Mouse (Mus musculus) layer of hippocampus, adult 2 months (tissue): ENCODE measurements around the gene Ddx43. TPM values are rescaled to one million over a fixed set of nuclear protein-coding genes. Genes with fewer than 3 reads are reported as not detected.

ENCODE experiments used
- DNase-seq, 2 experiments: peaks; one replicate each; pipeline ENCODE4 v3.0.0; 2022; ENCODE audit warnings: low spot score in 2 of 2
- H3K27ac ChIP-seq: fragments of 200-600 bp; 2 replicates; pipeline ENCODE4 v1.8.1; 2022
- H3K4me3 ChIP-seq: fragments of 200-600 bp; 2 replicates; pipeline ENCODE4 v1.8.1; 2022; ENCODE audit warnings: mild to moderate bottlenecking
- CTCF ChIP-seq: fragments of 200-600 bp; conservative IDR thresholded peaks from 2 replicates; pipeline ENCODE4 v1.8.1; 2022; ENCODE audit warnings: antibody characterized with exemption, mild to moderate bottlenecking, moderate library complexity
- total RNA-seq, 2 experiments: library from RNA; stranded (reverse); gene quantifications; 2 replicates each; pipeline ENCODE4 v1.2.3; 2021

Gene Ddx43
- total RNA-seq, 2 experiments from 2014 or later: not detected

DNA sequence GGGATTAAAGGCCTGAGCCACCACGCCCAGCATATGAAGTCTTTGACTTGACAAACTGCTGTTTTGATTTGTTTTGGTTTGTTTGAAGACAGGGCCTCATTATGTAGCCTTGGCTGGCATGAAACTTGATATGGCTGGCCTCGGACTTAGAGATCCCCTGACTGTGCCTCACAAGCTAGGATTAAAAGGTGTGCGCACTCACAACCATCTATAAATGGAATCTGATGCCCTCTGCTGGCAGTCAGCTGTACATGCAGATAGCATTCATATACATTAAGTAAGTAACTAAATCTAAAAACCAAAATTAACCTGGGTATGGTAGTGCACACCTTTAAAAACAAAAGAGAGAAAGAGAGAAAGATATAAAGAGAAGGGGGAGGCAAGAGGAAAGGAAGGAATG lies 9.7 kb upstream of the Ddx43 start:
- Histone ChIP-seq H3K4me3 (no peak overlapping the region), H3K27ac (no peak overlapping the region)
- no peak for DNase-seq
- TF ChIP-seq CTCF: peak; percentile 73

DNA sequence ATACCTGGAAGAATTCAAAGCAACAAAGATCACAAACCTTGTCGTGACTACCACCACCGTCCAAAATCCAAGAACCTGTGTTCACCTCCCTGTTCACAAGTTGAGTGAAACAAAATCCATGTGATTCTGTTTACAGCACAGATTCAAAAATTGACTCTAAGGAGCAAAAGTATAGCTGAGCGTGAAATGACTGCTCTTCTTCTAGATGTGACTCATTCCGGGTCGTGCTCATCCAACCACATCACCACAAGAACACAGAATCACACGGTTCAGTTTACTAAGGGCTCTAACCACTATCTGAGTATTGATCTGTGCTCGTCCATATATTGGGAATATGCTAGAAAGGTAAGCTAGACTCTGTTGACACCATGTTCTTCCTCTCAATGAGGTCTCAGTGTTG lies 8.6 kb upstream of the Ddx43 start:
- DNase-seq: no peak
- Histone ChIP-seq H3K4me3 (no peak overlapping the region), H3K27ac (no peak overlapping the region)
- TF ChIP-seq CTCF: no peak

DNA sequence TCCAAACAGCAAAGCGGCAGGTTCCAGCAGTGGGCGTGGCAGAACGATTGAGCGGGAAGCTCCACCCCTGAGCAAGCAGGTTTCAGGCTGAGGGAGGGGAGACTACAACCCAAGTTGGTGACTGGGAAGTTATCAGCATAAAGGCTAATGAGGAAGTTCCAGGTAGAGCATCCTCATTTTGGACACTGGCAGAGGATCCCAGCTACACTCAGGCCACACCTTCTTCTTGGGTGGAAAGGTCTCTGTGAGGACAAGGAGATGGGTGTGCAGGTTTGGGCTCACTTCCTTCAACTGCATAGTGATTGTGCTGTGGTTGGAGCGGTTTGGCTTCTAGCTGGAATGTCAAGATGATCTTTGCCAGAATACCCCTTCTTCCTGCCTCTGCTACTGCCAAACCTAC lies 5.6 kb upstream of the Ddx43 start:
- TF ChIP-seq CTCF: no peak
- no peak overlapping the region for H3K27ac ChIP-seq
- DNase-seq: no peak
- no peak overlapping the region for H3K4me3 ChIP-seq

DNA sequence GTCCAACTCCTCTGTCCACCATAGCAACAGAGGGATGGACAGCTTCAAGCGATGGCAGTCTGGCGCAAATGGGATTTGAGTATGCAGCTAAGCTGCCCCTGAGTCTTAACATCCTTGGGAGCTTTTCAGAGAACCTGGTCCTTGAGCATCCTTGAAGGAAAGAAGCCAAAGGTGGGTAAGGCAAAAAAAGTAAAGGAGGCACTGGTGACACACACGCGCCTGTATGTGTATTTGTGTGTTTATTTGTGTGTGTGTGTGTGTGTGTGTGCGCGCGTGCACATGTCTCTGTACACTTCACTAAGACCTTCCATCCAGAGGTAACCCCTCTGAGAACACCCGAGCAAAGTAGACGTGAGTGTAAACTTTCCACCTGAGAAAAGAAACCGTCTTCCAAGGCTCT lies 1.8 kb upstream of the Ddx43 start:
- Histone ChIP-seq H3K27ac (no peak overlapping the region), H3K4me3 (no peak overlapping the region)
- no peak for DNase-seq
- no peak for TF ChIP-seq CTCF

DNA sequence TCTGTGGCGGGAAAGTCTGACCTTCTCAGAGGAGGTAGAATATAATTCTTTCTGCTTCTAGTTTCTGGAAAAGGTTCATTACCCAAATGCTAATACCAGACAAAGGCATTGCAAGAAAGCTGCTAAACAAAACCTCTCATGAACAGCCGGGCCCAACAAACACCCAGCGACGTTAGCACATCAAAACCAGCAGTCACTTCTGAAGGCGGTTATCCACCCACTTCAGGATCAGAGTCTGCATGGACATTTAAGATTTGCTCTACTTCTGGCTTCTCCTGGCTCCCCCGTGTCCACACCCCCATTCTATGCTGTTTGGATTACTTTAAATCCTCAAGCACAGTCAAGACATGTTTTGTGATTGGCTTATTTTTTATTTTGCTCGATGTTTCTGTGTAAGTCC lies 975 bp upstream of the Ddx43 start:
- Histone ChIP-seq H3K4me3 (no peak overlapping the region), H3K27ac (no peak overlapping the region)
- TF ChIP-seq CTCF: no peak
- DNase-seq: no peak

DNA sequence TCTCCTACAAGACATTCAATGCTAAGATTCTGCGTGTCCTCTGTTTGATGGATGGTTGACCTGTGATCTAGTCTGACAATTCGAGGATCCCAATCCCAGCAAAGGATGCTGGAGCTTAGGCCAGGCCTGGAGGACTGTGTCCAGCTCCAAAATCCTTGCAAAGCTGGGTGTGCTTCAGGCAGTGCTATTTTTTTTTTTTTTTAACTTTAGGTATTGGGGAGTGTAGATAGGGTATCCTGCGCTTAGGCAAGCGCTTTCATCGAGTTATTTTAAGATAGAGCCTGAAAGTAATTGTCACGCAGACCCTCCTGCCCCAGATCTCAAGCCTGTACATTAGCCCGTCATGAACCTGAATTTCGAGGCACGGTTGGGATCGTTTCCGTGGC lies 340 bp upstream of the Ddx43 start:
- DNase-seq: no peak
- no peak for TF ChIP-seq CTCF
- peak overlapping the region; percentile 39; the same call in 1 of the 2 replicates for H3K4me3 ChIP-seq

DNA sequence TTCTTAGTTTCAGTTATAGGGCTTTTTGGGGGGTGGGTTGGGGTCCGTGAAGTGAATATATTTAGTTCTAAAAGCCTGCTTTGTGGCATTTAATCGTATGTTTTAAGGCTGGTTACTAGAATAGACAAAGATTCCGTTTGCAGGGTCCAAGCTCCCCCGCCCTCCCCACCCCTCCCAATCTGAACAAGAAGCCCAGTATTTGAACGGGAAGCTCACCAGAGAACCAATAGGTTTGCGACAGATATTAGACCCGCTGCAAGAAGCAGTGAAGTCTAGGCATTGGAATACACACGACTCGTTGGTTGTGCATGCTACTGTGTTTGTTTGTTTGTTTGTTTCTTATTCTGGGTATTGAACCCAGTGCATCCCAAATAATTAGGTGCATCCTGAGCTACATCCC lies 940 bp downstream of the Ddx43 start:
- TF ChIP-seq CTCF: no peak
- DNase-seq: no peak
- H3K27ac ChIP-seq: no peak overlapping the region
- no peak overlapping the region for H3K4me3 ChIP-seq

More for the DNA sequence above, 340 bp upstream of the Ddx43 start:
- no peak overlapping the region for H3K27ac ChIP-seq

DNA sequence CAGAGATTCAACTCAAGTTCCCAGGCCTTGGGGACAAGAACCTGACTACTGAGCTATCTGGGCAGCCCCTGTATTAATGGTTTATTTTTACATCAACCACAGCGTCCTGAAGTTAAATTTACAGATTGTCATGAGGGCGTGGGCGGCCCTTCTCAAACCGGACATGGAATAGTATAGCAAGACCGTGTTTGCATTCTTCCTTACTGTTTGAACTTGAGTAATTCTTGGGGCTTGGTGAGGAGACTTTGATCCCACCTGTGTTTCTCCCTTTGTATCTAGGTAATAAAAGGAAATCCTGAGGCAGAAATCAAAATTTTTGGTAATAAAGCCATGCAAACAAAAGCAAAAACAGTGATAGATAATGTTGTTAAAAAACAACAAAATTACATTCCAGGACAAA lies 5.0 kb downstream of the Ddx43 start:
- Histone ChIP-seq H3K4me3 (no peak overlapping the region), H3K27ac (no peak overlapping the region)
- no peak for DNase-seq
- no peak for TF ChIP-seq CTCF

DNA sequence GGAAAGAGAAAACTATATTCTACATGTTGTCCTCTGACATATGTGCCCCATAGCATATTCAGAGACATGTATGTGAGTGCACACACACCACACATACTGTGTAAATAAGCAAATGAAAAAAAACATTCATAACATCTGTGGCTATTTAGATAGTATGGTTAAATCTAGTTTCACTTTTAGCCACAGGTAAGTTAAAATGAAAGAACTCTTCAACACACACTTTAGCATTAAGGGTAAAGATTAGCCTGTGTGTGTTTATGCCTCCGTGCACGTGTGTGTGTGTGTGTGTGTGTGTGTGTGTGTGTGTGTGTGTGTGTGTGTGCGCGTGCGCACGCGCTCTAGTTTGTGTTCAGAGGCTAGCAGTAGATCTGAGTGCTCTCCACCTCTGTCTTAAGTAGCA lies 6.0 kb downstream of the Ddx43 start:
- TF ChIP-seq CTCF: no peak
- no peak for DNase-seq
- no peak overlapping the region for H3K4me3 ChIP-seq
- H3K27ac ChIP-seq: no peak overlapping the region

DNA sequence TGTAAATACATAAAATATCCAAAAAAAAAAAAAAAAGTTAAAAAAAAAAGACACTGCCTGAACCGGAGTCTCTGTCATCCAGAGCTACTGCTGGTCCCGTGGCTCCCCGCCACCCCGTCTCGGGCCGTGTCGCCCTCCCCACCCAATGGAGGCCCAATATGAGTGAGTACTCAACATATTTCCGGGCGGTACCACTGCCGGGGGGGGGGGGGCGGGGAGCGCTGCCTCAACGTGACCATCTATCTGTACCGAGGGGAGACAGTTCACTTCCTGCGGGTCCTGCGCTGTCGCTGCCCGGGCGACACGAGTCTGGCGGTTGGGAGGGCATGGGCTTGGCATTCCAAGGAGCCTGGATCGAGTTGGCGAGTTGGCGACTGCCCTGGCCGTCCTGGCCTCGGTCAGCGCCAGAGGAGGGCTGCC lies 31.8 kb downstream of the Ddx43 start:
- no peak for DNase-seq
- no peak for TF ChIP-seq CTCF
- no peak overlapping the region for H3K27ac ChIP-seq
- H3K4me3 ChIP-seq: peak overlapping the region; percentile 42

DNA sequence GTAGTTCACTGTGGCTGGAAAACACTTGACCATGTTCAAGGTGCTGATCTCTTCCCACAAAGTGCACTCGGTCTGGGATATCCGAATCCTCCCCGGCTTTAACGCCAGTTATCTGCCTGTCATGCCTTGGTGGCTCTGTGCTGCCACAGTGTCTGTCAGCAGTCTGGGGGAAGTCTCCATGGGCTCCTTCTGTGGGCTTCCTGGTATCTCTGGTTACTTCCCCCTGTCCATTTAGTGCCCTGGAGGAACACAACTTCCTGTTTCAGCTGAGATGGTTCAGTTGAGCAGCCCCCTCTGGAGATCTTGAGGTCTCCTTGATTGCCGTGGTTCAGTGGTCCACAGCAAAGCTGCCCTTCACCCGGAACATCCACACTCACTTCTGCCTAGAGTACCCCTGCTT lies 32.6 kb downstream of the Ddx43 start:
- TF ChIP-seq CTCF: no peak
- Histone ChIP-seq H3K4me3 (no peak overlapping the region), H3K27ac (no peak overlapping the region)
- DNase-seq: no peak

DNA sequence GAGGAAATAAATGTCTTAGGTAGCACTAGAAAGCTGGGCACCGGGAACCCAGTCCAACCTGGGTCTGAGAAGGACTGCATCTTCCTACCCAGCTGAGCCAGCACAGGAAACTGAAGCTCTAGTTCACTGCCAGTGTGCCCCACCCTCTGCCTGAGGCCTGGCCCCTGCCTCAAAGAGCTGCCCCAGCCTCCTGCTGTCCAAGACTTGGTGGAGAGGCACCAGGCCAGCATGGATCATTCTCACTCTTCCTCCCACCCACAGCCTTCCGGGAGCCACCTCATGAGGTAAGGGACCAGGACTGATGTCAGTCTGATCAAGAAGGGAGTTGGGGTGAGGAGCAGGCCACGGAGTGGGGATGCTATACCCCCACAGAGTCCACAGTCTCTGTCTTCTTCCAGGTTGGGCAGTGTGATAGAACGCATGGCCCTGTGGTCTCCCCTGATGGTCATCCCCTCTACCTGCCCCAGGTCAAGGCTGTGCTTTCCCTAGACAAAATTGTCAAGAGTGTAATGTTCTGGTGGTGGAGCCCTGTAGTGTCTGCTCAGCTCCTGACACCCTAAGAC lies 33.4 kb downstream of the Ddx43 start:
- Histone ChIP-seq H3K4me3 (no peak overlapping the region), H3K27ac (no peak overlapping the region)
- TF ChIP-seq CTCF: no peak
- DNase-seq: no peak

DNA sequence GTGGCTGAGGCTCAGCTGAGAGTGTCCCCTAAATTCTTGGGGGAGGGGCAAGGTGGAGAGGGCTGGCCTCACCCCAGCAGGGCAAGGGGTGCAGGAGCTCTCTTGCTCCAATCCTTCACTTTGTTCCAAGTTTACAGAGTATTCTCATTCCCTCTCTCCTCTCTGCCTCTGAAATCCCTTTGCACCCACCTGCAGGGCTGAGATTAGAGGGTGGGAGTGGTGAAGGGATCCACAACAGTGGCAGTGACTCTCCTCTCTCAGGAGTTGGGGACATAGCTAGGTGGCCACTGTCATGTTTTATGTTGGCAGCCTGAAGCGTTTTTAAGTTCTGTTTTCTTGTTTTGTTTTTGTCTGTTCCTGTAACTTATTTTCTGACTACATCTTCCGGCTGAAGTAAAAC lies 34.0 kb downstream of the Ddx43 start:
- H3K27ac ChIP-seq: no peak overlapping the region
- no peak for TF ChIP-seq CTCF
- H3K4me3 ChIP-seq: no peak overlapping the region
- no peak for DNase-seq

DNA sequence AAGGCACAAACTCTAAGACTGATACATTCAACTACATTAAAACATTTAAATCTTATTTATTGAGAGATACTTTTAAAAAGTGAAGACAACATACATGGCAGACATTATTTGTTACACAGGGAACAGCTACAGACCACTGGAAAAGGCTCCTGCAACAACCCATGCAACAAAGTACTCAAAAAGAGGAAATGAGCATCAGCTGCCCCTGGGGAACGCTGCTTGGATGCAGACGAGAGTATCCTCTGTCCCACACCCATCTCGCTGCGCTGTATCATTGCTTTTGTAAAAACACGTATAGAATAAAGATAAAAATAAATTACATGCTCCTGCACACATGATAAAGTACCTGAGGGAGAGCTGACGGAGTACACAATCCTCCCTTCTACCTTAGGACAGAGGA lies 34.9 kb downstream of the Ddx43 start:
- Histone ChIP-seq H3K4me3 (no peak overlapping the region), H3K27ac (no peak overlapping the region)
- DNase-seq: no peak
- no peak for TF ChIP-seq CTCF

DNA sequence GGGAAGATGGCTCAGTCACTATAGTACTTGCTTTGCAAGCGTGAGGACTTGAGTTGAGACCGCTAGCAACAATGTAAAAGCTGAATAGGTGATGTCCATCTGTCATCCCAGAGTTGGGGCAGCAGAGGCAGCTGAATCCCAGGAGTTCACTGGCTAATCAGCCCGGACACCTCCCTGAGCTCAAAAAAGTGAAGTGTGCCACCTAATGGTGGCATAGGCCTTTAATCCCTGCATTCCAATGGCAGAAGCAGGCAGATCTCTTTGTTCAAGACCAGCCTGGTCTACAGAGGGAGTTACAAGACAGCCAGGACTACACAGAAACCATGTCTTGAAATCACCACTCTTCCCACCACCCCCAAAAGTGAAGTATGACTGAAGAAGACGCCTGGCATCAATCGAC lies 36.9 kb downstream of the Ddx43 start:
- DNase-seq: no peak
- H3K4me3 ChIP-seq: no peak overlapping the region
- TF ChIP-seq CTCF: peak; percentile 39
- no peak overlapping the region for H3K27ac ChIP-seq
